Mouse (Mus musculus) gastrocnemius, adult 2 months (tissue): Measurements from ENCODE around the gene Bend6. TPM values are rescaled to one million over a fixed set of nuclear protein-coding genes. Genes with fewer than 3 reads are reported as not detected.

ENCODE experiments used
- DNase-seq: peaks from one replicate; pipeline ENCODE4 v3.0.0; 2022
- H3K27ac ChIP-seq: fragments of 200-600 bp; 2 replicates; pipeline ENCODE4 v1.8.1; 2022; ENCODE audit warnings: mild to moderate bottlenecking
- H3K4me3 ChIP-seq: fragments of 200-600 bp; 2 replicates; pipeline ENCODE4 v1.8.1; 2022; ENCODE audit warnings: mild to moderate bottlenecking, moderate library complexity
- CTCF ChIP-seq: fragments of 200-600 bp; IDR thresholded peaks from 2 replicates; pipeline ENCODE4 v1.8.1; 2022; ENCODE audit warnings: antibody characterized with exemption, mild to moderate bottlenecking, moderate library complexity
- intact Hi-C: fragments of 180-260 bp; cut with DNase I; formaldehyde crosslinking; loops from one replicate; pipeline ENCODE4 v1.15.1; 2025
- total RNA-seq, 2 experiments: library from RNA; stranded (reverse); gene quantifications; 2 replicates each; pipeline ENCODE4 v1.2.3; 2021

Bend6 gene
- total RNA-seq, 2 experiments from 2014 or later: 1.6 to 2.1 TPM

GRCm38 (mm10) chr1:33932845-33933499, 25.4 kb upstream of the Bend6 start:
- Histone ChIP-seq H3K4me3 (no peak overlapping the region), H3K27ac (no peak overlapping the region)
- DNase-seq: no peak
- no peak for TF ChIP-seq CTCF
- intact Hi-C loops: no loop called here

- H3K27ac ChIP-seq: no peak overlapping the region
- intact Hi-C loops: no loop called here
- DNase-seq: no peak
- TF ChIP-seq CTCF: no peak
- no peak overlapping the region for H3K4me3 ChIP-seq
Observed at GRCm38 (mm10) chr1:33932196-33932595, 24.6 kb upstream of the Bend6 start.

GRCm38 (mm10) chr1:33931791-33932190, 24.2 kb upstream of the Bend6 start:
- DNase-seq: no peak
- Histone ChIP-seq H3K4me3 (no peak overlapping the region), H3K27ac (no peak overlapping the region)
- no peak for TF ChIP-seq CTCF
- intact Hi-C loops: no loop called here

GRCm38 (mm10) chr1:33927466-33927865, 19.9 kb upstream of the Bend6 start:
- Histone ChIP-seq H3K4me3 (no peak overlapping the region), H3K27ac (no peak overlapping the region)
- no peak for DNase-seq
- no peak for TF ChIP-seq CTCF
- intact Hi-C loops: no loop called here

- DNase-seq: no peak
- Histone ChIP-seq H3K27ac (no peak overlapping the region), H3K4me3 (no peak overlapping the region)
- intact Hi-C loops: no loop called here
- no peak for TF ChIP-seq CTCF
Observed at GRCm38 (mm10) chr1:33925283-33925682, 17.7 kb upstream of the Bend6 start.

- DNase-seq: no peak
- no peak overlapping the region for H3K27ac ChIP-seq
- H3K4me3 ChIP-seq: no peak overlapping the region
- no peak for TF ChIP-seq CTCF
- intact Hi-C loops: no loop called here
Observed at GRCm38 (mm10) chr1:33922975-33923374, 15.4 kb upstream of the Bend6 start.

GRCm38 (mm10) chr1:33916554-33916953, 8.9 kb upstream of the Bend6 start:
- no peak for TF ChIP-seq CTCF
- no peak for DNase-seq
- intact Hi-C loops: no loop called here
- Histone ChIP-seq H3K27ac (no peak overlapping the region), H3K4me3 (no peak overlapping the region)

GRCm38 (mm10) chr1:33911589-33911988, 4.0 kb upstream of the Bend6 start:
- Histone ChIP-seq H3K27ac (no peak overlapping the region), H3K4me3 (no peak overlapping the region)
- TF ChIP-seq CTCF: no peak
- intact Hi-C loops: no loop called here
- DNase-seq: no peak

- intact Hi-C loops: no loop called here
- peak within 1 kb of the TSS; percentile 62 for H3K27ac ChIP-seq
- no peak for TF ChIP-seq CTCF
- peak within 1 kb of the TSS; percentile 80 for H3K4me3 ChIP-seq
- DNase-seq: no peak
Observed at GRCm38 (mm10) chr1:33908191-33908962, 761 bp upstream of the Bend6 start, which contains the start of gene Dst. Dst (plus strand) TSS chr1:33908225.

GRCm38 (mm10) chr1:33906927-33907326, 689 bp downstream of the Bend6 start:
- intact Hi-C loops: no loop called here

GRCm38 (mm10) chr1:33906216-33906615, 1.4 kb downstream of the Bend6 start:
- no peak overlapping the region for H3K27ac ChIP-seq
- H3K4me3 ChIP-seq: no peak overlapping the region
- intact Hi-C loops: no loop called here
- TF ChIP-seq CTCF: no peak
- no peak for DNase-seq

More at GRCm38 (mm10) chr1:33906927-33907326, 689 bp downstream of the Bend6 start:
- Histone ChIP-seq H3K4me3 (peak overlapping the region; percentile 80), H3K27ac (peak overlapping the region; percentile 46)
- DNase-seq: peak; percentile 29
- no peak for TF ChIP-seq CTCF

- no peak for TF ChIP-seq CTCF
- DNase-seq: peak; percentile 36
- intact Hi-C loops: no loop called here
- Histone ChIP-seq H3K4me3 (peak overlapping the region; percentile 37), H3K27ac (no peak overlapping the region; the same call in 1 of the 2 replicates)
Observed at GRCm38 (mm10) chr1:33903587-33903986, 4.0 kb downstream of the Bend6 start.

GRCm38 (mm10) chr1:33900175-33900574, 7.4 kb downstream of the Bend6 start:
- intact Hi-C loops: no loop called here
- Histone ChIP-seq H3K4me3 (no peak overlapping the region), H3K27ac (no peak overlapping the region)
- no peak for DNase-seq
- no peak for TF ChIP-seq CTCF
